Mouse (Mus musculus) gastrocnemius, adult 2 months (tissue): ENCODE measurements around the gene Pinlyp. TPM values are rescaled to one million over a fixed set of nuclear protein-coding genes. Genes with fewer than 3 reads are reported as not detected.

Experiments used
- DNase-seq: peaks from one replicate; pipeline ENCODE4 v3.0.0; 2022
- H3K27ac ChIP-seq: fragments of 200-600 bp; 2 replicates; pipeline ENCODE4 v1.8.1; 2022; ENCODE audit warnings: mild to moderate bottlenecking
- H3K4me3 ChIP-seq: fragments of 200-600 bp; 2 replicates; pipeline ENCODE4 v1.8.1; 2022; ENCODE audit warnings: mild to moderate bottlenecking, moderate library complexity
- CTCF ChIP-seq: fragments of 200-600 bp; IDR thresholded peaks from 2 replicates; pipeline ENCODE4 v1.8.1; 2022; ENCODE audit warnings: antibody characterized with exemption, mild to moderate bottlenecking, moderate library complexity
- intact Hi-C: fragments of 180-260 bp; cut with DNase I; formaldehyde crosslinking; loops from one replicate; pipeline ENCODE4 v1.15.1; 2025
- total RNA-seq, 2 experiments: library from RNA; stranded (reverse); gene quantifications; 2 replicates each; pipeline ENCODE4 v1.2.3; 2021

Pinlyp gene
- total RNA-seq, 2 experiments from 2014 or later, result not detected

- Histone ChIP-seq H3K4me3 (no peak overlapping the region), H3K27ac (no peak overlapping the region)
- intact Hi-C loops, result no loop called here
- no peak for DNase-seq
- TF ChIP-seq CTCF, result no peak
Measured at GRCm38 (mm10) chr7:24574224-24574796, 28.4 kb upstream of the Pinlyp start.

DNA sequence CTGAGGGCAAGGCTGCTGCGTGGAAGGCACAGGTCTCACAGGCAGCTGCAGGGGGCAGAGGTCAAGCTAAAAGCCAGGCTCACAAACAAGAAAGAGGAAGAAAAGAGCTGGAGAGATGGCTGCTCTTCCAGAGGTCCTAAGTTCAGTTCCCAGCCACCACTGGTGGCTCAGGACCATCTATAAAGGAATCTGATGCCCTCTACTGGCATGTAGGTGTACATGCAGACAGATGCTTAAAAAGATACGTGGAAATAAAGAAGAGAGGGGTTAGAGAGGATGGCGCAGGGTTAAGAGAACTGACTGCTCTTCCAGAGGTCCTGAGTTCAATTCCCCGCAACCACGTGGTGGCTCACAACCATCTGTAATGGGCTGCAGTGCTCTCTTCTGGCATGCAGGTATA, 26.5 kb upstream of the Pinlyp start:
- Histone ChIP-seq H3K27ac (no peak overlapping the region), H3K4me3 (no peak overlapping the region)
- no peak for DNase-seq
- intact Hi-C loops, result no loop called here
- peak; percentile 48 for TF ChIP-seq CTCF

GRCm38 (mm10) chr7:24571071-24571470, 25.2 kb upstream of the Pinlyp start:
- DNase-seq, result no peak
- intact Hi-C loops, result no loop called here
- H3K4me3 ChIP-seq, result no peak overlapping the region
- no peak for TF ChIP-seq CTCF
- H3K27ac ChIP-seq, result no peak overlapping the region

GRCm38 (mm10) chr7:24568512-24568911, 22.6 kb upstream of the Pinlyp start:
- H3K4me3 ChIP-seq, result no peak overlapping the region
- no peak for DNase-seq
- no peak overlapping the region for H3K27ac ChIP-seq
- no peak for TF ChIP-seq CTCF
- intact Hi-C loops, result no loop called here

GRCm38 (mm10) chr7:24566206-24566605, 20.3 kb upstream of the Pinlyp start:
- no peak for TF ChIP-seq CTCF
- no peak for DNase-seq
- intact Hi-C loops, result no loop called here

DNA sequence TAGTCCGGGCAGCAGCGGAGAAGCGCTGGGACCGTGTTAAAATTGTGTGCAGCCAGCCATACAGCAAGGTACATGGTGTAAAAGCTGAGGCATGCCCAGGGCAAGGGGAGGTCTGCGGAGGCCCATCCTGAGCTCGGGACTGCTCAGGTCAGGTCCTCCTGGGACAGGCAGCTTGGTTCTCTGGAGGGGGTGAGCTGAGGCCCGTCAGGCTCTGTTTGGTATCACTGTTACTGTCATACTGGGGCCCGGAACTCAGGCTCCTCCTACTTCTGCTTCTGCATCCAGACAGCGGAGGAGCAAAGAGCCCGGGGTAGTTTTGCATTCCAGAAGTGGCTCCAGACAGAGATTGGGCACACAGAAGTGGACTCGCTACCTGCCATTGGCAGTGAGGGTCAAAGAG, 19.7 kb upstream of the Pinlyp start:
- intact Hi-C loops, result loop anchor here (2.0 kb wide), 1 partner anchor 33 kb away; no protein-coding TSS in a partner anchor
- TF ChIP-seq CTCF, result no peak
- Histone ChIP-seq H3K4me3 (no peak overlapping the region), H3K27ac (no peak overlapping the region)
- no peak for DNase-seq

More at GRCm38 (mm10) chr7:24566206-24566605, 20.3 kb upstream of the Pinlyp start:
- Histone ChIP-seq H3K27ac (no peak overlapping the region), H3K4me3 (no peak overlapping the region)

DNA sequence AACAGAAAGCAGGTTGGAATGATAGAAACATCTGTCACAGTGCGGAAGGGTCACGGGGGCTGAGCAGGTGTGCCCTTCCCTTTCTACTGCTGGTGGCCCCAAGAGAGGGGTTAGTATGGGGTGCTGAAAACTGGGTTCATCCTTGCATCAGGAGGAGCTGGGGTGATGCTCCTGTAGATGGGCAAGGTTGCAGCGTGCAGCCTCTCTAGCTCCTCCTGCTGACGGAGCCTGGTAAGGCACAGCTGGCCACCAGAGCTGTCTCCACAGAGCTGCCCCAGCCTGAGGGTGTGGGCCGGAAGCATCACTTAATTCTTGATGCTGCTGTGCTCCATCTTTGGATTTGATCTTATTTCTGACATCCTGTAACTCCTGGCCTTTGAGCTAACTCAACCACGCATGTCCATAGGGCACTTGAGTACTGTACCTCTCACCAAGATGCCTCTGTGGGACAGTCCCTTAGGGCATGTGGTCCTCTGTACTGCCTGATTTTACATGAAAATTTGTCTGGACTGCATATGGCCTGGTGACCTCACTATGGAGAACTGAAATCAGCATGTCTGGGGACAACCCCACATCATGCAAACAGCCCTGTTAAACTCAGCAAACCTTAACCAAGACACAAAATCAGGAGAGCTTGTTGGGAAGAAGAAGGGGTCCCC, 18.8 kb upstream of the Pinlyp start:
- TF ChIP-seq CTCF, result peak; percentile 90
- Histone ChIP-seq H3K4me3 (no peak overlapping the region), H3K27ac (no peak overlapping the region)
- intact Hi-C loops, result loop anchor here (2.0 to 5.0 kb wide), 2 partner anchors 32 to 92 kb away; no protein-coding TSS in a partner anchor
- DNase-seq, result peak; percentile 76

- intact Hi-C loops, result loop anchor here (2.0 to 5.0 kb wide), 2 partner anchors 31 to 92 kb away; no protein-coding TSS in a partner anchor
- no peak for DNase-seq
- H3K27ac ChIP-seq, result no peak overlapping the region
- TF ChIP-seq CTCF, result no peak
- no peak overlapping the region for H3K4me3 ChIP-seq
Measured at GRCm38 (mm10) chr7:24563837-24564206, 17.9 kb upstream of the Pinlyp start.

- H3K27ac ChIP-seq, result no peak overlapping the region
Measured at GRCm38 (mm10) chr7:24563191-24563836, 17.4 kb upstream of the Pinlyp start.

DNA sequence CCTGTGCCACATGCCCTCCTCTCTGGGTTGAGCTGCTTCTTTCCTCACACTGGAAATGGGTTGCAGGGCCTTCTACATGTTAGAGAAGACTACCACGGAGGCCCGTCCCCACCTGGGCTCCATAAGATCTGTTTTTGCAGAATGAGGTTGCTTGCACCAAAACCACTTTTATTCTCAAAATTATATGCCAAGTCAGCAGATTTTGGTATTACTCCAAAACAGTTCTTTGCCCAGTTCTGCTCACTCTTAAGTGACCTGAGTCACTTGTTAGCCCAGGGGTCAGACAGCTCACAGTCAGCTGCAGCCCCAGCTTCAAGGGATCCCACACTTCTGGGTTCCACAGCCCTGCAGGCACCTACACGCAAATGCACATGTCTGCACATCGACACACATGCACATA, 15.5 kb upstream of the Pinlyp start:
- Histone ChIP-seq H3K4me3 (no peak overlapping the region), H3K27ac (no peak overlapping the region)
- DNase-seq, result no peak
- intact Hi-C loops, result loop anchor here (5.0 kb wide), 1 partner anchor 89 kb away; no protein-coding TSS in a partner anchor
- no peak for TF ChIP-seq CTCF

More at GRCm38 (mm10) chr7:24563191-24563836, 17.4 kb upstream of the Pinlyp start:
- intact Hi-C loops, result loop anchor here (5.0 kb wide), 1 partner anchor 91 kb away; no protein-coding TSS in a partner anchor
- DNase-seq, result no peak
- no peak for TF ChIP-seq CTCF
- no peak overlapping the region for H3K4me3 ChIP-seq

DNA sequence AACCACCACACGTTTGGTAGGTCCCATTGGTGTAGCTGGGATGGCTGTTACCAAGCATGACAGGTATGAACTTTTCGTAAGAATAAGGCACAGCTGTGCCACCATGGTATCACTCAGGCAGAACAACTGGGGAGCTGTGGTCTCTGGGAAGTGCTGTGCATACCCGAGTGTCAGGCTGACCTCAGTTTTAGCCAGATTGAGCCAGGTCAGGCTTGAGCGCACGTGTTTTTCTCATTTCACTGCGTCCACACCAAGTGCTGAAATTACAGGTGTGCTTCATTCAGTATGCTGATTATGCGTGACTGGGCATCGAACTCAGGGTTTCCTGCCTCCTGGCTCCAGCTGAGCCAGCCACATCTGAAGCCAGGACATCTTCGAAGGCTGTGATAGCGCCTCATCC, 9.9 kb upstream of the Pinlyp start:
- TF ChIP-seq CTCF, result no peak
- no peak for DNase-seq
- no peak overlapping the region for H3K27ac ChIP-seq
- no peak overlapping the region for H3K4me3 ChIP-seq
- intact Hi-C loops, result no loop called here

DNA sequence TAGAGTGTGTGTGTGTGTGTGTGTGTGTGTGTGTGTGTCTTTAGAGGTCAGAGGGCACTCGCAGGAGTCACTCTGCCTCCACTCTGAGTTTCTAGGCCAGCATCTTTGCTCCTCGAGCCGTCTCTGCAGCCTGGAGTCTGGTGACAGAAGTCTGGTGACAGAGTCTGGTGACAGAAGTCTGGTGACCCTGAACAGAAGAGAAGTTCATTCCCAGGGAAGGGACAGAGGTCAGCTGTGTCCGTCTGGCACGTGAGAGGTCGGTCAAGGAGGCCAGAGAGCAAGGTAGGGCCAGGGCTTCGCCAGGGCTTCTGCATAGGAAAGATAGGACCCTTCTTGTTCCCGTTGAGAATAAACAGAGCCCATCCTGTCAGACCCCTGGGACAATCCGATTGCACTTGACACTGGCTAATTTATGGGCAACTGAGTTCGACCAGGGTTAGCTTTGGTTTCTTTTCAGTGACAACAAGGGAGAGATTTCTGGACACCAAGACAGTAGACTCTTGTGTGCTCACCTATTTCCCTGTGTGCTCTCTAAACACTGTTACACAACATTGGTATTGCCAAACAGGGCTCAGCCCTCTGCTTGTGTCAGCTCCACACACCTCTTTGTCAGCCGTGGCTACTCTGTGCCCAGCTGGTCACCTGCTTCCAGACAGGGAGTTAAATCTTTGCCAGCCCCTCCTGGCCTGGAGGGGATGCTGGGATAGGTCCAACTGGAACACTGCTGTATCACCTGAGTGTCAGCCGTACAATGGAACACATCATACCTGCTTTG, 6.3 kb upstream of the Pinlyp start:
- intact Hi-C loops, result no loop called here
- H3K4me3 ChIP-seq, result no peak overlapping the region
- no peak overlapping the region for H3K27ac ChIP-seq
- no peak for TF ChIP-seq CTCF
- no peak for DNase-seq

DNA sequence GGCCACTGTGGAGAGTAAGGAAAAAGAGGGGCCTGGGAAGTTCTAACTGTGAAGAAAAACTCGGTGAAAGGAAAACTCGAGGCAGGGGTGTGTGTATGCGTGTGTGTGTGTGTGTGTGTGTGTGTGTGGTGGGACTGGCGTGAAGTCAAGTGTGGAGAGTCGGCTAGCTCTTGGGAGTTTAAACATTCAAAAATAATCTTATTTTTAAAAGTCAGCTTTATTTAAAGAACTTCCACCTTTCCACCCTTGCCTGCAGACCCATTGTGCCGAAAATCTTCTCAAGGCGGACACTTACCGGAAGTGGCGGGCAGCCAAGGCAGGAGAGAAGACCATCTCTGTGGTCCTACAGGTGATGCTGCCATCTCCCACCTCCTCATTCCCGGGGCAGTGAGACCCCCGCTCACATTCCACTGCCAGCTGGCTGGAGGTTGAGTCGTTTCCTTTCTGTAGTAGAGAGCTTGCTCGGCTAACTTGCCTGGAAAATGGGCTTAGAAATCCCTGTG, 1.7 kb upstream of the Pinlyp start:
- intact Hi-C loops, result loop anchor here (1.0 to 5.0 kb wide), 2 partner anchors 17 to 65 kb away; partner anchors contain the start of genes Cadm4 and Irgq
- no peak for DNase-seq
- Histone ChIP-seq H3K4me3 (peak overlapping the region; percentile 89), H3K27ac (peak overlapping the region; percentile 91)
- TF ChIP-seq CTCF, result no peak
